Mouse (Mus musculus) thymus, adult 2 months (tissue): Measurements from ENCODE around the gene Stx2. TPM values are rescaled to one million over a fixed set of nuclear protein-coding genes. Genes with fewer than 3 reads are reported as not detected.

Experiments
- DNase-seq: peaks from one replicate; pipeline ENCODE4 v3.0.0; 2021
- H3K27ac ChIP-seq: fragments of 200-500 bp; 2 replicates; pipeline ENCODE4 v1.5.1; 2012; ENCODE audit warnings: low read length, control low read depth; ENCODE audit not compliant: control insufficient read depth, insufficient read depth
- H3K27me3 ChIP-seq: fragments of 200-500 bp; 2 replicates; pipeline ENCODE4 v1.6.1; 2012; ENCODE audit warnings: mild to moderate bottlenecking, low read length, moderate library complexity, mixed read lengths; ENCODE audit not compliant: control insufficient read depth, insufficient read depth
- H3K36me3 ChIP-seq: fragments of 200-500 bp; 2 replicates; pipeline ENCODE4 v1.6.1; 2012; ENCODE audit warnings: mild to moderate bottlenecking, low read length, moderate library complexity; ENCODE audit not compliant: control insufficient read depth, insufficient read depth
- H3K4me1 ChIP-seq: fragments of 200-500 bp; replicated peaks from 2 replicates; pipeline ENCODE4 v1.6.1; 2012; ENCODE audit warnings: low read length; ENCODE audit not compliant: control insufficient read depth, insufficient read depth
- H3K4me3 ChIP-seq: fragments of 200-500 bp; 2 replicates; pipeline ENCODE4 v1.5.1; 2012; ENCODE audit warnings: mild to moderate bottlenecking, low read length, control low read depth, moderate library complexity; ENCODE audit not compliant: control insufficient read depth, insufficient read depth
- CTCF ChIP-seq: fragments of 200-500 bp; IDR thresholded peaks from 2 replicates; pipeline ENCODE4 v1.5.1; 2012; ENCODE audit warnings: mild to moderate bottlenecking, control low read depth, low read length, moderate library complexity, borderline replicate concordance; ENCODE audit not compliant: control insufficient read depth, poor library complexity, insufficient read depth; ENCODE audit errors: extremely low read depth
- POLR2A ChIP-seq: fragments of 200-500 bp; IDR thresholded peaks from 2 replicates; pipeline ENCODE4 v1.6.1; 2012; ENCODE audit warnings: mild to moderate bottlenecking, low read length, control low read depth, moderate library complexity; ENCODE audit not compliant: control insufficient read depth, poor library complexity, insufficient read depth; ENCODE audit errors: extremely low read depth
- WGBS: fragments of 180-500 bp; shearing (Covaris S2); methylation state at CpG from one replicate; pipeline ENCODE4 v1.1.7; 2018; 5-methylcytosine and 5-hydroxymethylcytosine counted together
- polyA plus RNA-seq: library from polyadenylated mRNA; depleted of rRNA; stranded (reverse); fragments of >200 nt; gene quantifications from 2 replicates; pipeline ENCODE4 v1.2.3, GENCODE M21; 2012

The Stx2 gene
- polyA plus RNA-seq, 1 experiment, result 27.2 TPM

- no peaks in the 10 kb centered on the region for H3K36me3 ChIP-seq
- 52% methylated on average over 8 of the region's 8 CpGs for WGBS
These were observed 7.5 kb downstream of the Stx2 start for GRCm38 (mm10) chr5:129000706-129001468.

DNA sequence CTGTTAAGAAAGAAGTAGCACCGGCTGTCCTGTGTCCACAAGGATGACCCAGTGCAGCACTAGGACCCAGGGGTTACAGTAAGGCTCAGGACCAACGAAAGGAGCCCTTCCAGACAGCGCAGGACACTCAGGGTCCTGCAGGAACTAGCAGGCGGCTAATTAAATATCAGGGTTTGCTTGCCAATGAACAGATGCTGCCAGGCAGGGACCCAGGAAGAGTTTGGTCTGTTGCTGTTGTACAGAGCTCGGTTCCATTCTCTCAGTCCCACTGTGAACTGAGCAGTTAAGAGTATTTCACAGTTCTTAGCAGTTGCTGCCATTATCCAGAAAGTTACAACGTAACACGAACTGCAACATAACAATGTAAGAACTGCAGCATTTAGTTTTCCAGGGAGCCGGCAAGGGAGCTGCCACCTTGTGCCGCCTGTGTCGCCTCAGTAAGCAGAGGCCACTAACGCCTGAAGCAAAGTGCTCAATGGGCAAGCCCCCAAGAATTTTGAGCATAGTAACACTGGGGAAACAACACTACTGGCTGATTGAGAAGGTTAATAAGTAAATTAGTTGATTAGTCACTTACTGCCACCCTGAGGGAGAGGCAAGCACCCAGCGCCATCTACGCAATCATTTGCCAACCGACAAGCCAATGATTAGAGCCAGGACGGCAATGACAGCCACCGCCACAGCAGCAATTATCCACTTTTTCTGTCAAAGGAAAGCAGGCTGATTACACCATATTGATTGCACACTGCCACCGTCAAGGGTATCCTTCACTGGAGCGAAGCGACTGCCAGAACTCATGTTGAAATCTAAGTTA is 21.0 kb downstream of the Stx2 start:
- Histone ChIP-seq H3K4me1 (no peaks in the 10 kb centered on the region), H3K4me3 (no peak overlapping the region), H3K27ac (no peak overlapping the region), H3K36me3 (peaks cover 4% of the 10 kb centered on the region; the same call in 1 of the 2 replicates), H3K27me3 (no peaks in the 10 kb centered on the region)
- no peak for TF ChIP-seq CTCF
- TF ChIP-seq POLR2A, result no peak
- no peak for DNase-seq
- WGBS, result 96% methylated on average over 19 of the region's 19 CpGs

More at GRCm38 (mm10) chr5:129000706-129001468, 7.5 kb downstream of the Stx2 start:
- peaks cover 6% of the 10 kb centered on the region for H3K4me1 ChIP-seq
- no peak overlapping the region for H3K27ac ChIP-seq
- H3K4me3 ChIP-seq, result no peak overlapping the region
- no peak for DNase-seq
- TF ChIP-seq CTCF (no peak), POLR2A (no peak)
- no peaks in the 10 kb centered on the region for H3K27me3 ChIP-seq

- H3K4me1 ChIP-seq, result no peaks in the 10 kb centered on the region
- H3K27me3 ChIP-seq, result no peaks in the 10 kb centered on the region
- H3K36me3 ChIP-seq, result peaks cover 4% of the 10 kb centered on the region; the same call in 1 of the 2 replicates
- WGBS, result over 99% methylated on average over 13 of the region's 13 CpGs
- no peak overlapping the region for H3K4me3 ChIP-seq
- DNase-seq, result no peak
- TF ChIP-seq POLR2A (no peak), CTCF (no peak)
- no peak overlapping the region for H3K27ac ChIP-seq
These were observed 22.4 kb downstream of the Stx2 start for GRCm38 (mm10) chr5:128985946-128986345.

- H3K27me3 ChIP-seq, result no peaks in the 10 kb centered on the region
- H3K4me3 ChIP-seq, result no peak overlapping the region
- 97% methylated on average over 6 of the region's 6 CpGs for WGBS
- no peak overlapping the region for H3K27ac ChIP-seq
- TF ChIP-seq CTCF (no peak), POLR2A (no peak)
- no peaks in the 10 kb centered on the region for H3K36me3 ChIP-seq
- DNase-seq, result no peak
- no peaks in the 10 kb centered on the region for H3K4me1 ChIP-seq
These were observed 23.8 kb downstream of the Stx2 start for GRCm38 (mm10) chr5:128984536-128984935.

DNA sequence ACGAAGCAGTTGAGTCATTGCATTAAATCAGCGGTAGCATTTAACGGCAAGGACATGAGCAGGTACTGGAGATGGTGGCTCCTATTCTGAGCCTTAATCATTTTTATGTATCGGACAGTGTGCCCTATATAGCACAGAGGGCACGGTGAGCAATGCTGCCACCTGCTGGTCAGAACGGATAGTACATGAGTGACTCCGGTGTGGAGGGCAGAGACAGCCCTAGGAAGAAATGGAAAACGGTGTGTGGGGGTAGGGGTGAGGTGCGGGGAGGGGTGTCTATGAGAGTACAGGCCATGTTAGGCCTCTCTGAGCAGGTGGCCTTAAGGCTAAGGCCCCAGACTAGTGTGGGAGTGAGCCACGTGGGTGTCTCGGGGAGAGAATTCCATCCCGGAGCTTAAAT is 26.8 kb downstream of the Stx2 start:
- WGBS, result 40% methylated on average over 12 of the region's 12 CpGs

GRCm38 (mm10) chr5:128980857-128981256 is 27.5 kb downstream of the Stx2 start:
- H3K4me1 ChIP-seq, result no peaks in the 10 kb centered on the region
- H3K27ac ChIP-seq, result no peak overlapping the region
- no peaks in the 10 kb centered on the region for H3K27me3 ChIP-seq
- H3K4me3 ChIP-seq, result no peak overlapping the region
- DNase-seq, result no peak
- TF ChIP-seq CTCF (no peak), POLR2A (no peak)
- no peaks in the 10 kb centered on the region for H3K36me3 ChIP-seq
- WGBS, result 71% methylated on average over 7 of the region's 7 CpGs

More for the DNA sequence above, 26.8 kb downstream of the Stx2 start:
- TF ChIP-seq CTCF (peak; percentile 63; the same call in 1 of the 2 replicates), POLR2A (no peak)
- Histone ChIP-seq H3K27me3 (no peaks in the 10 kb centered on the region), H3K4me3 (no peak overlapping the region), H3K27ac (no peak overlapping the region), H3K36me3 (no peaks in the 10 kb centered on the region), H3K4me1 (no peaks in the 10 kb centered on the region)
- peak; percentile 67 for DNase-seq
